In the genomic region with DNA sequence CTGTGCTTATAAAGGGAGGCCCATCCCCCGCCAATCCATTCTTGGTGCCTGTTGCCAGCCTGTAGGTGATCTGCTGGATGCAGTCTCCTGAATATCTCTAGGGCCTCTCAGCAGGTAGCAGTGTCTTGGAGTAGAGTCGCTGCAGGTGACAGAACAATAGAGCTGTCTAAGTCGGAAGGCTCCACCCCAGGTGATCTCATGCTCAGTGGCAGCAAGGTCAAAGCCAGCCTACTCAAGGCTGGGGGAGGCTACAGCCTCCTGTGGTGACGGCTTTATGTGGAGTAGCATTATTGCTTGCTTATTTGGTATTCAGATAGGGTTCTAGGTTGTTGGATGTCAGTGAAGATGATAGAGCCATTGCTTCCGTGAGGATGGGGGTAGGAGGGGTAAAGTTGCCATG, we compare ENCODE assay signal across 30 mouse cellular contexts.
A peak's percentile ranks its signal among the peaks of the same experiment; 100 is the strongest.
DNase-seq lines count a peak whose midpoint lies in the region; ATAC-seq and TF ChIP-seq lines count a peak whose summit lies in the region.
"Had no signal": no experiment of that assay in that cellular context is flagged by ENCODE, and none has a peak within 500 bp of the region (broad histone marks: within the 10 kb centered on the region; RNA-seq: fewer than 3 reads in every experiment).

No protein-coding gene starts in this region.

- H3K27ac ChIP-seq in CH12.LX (ENCODE audit: insufficient read depth, low read depth): peak overlapping the region; percentile 37
- no peak overlapping the region for H3K27ac ChIP-seq in forebrain, embryonic 13.5 days
- H3K27ac ChIP-seq: embryonic facial prominence, embryonic 10.5 days; embryonic facial prominence, embryonic 13.5 days; forebrain, embryonic 12.5 days; heart, embryonic 15.5 days; hindbrain, embryonic 10.5 days; hindbrain, embryonic 13.5 days had no signal

- H3K4me2 ChIP-seq in CH12.LX (ENCODE audit: insufficient read depth, low read depth, poor library complexity, severe bottlenecking): no peak overlapping the region
- H3K4me2 ChIP-seq in forebrain, embryonic 13.5 days: no peak overlapping the region
- H3K4me2 ChIP-seq: embryonic facial prominence, embryonic 13.5 days; forebrain, embryonic 12.5 days; heart, embryonic 12.5 days; heart, embryonic 15.5 days; hindbrain, embryonic 13.5 days had no signal

- H3K36me3 ChIP-seq in CH12.LX (replicated peaks in 1 of 2; ENCODE audit: control insufficient read depth in 1 of 2, insufficient read depth in 1 of 2, low read length in 1 of 2): peaks cover 57 to 88% of the 10 kb centered on the region in 2 experiments
- no peaks in the 10 kb centered on the region for H3K36me3 ChIP-seq in forebrain, embryonic 13.5 days (ENCODE audit: poor library complexity, severe bottlenecking)
- H3K36me3 ChIP-seq: embryonic facial prominence, embryonic 10.5 days; embryonic facial prominence, embryonic 13.5 days; forebrain, embryonic 12.5 days; heart, embryonic 15.5 days; hindbrain, embryonic 10.5 days; hindbrain, embryonic 13.5 days had no signal

- no peak overlapping the region for H3K9ac ChIP-seq in CH12.LX (ENCODE audit: insufficient read depth, low read depth)
- no peak overlapping the region for H3K9ac ChIP-seq in forebrain, embryonic 13.5 days
- H3K9ac ChIP-seq: embryonic facial prominence, embryonic 13.5 days; forebrain, embryonic 12.5 days; heart, embryonic 12.5 days; heart, embryonic 15.5 days; hindbrain, embryonic 13.5 days had no signal

- peaks cover 61% of the 10 kb centered on the region for H3K79me2 ChIP-seq in CH12.LX (replicated peaks; ENCODE audit: control insufficient read depth, extremely low read depth, insufficient read depth, poor library complexity, severe bottlenecking)

- TF ChIP-seq RAD21 in CH12.LX (IDR thresholded peaks at IDR 0.05; ENCODE audit: low read depth, low read length): no peak

- peaks cover 19 to 40% of the 10 kb centered on the region in 2 experiments for H3K4me1 ChIP-seq in CH12.LX (ENCODE audit: control insufficient read depth in 1 of 2, insufficient read depth in 2 of 2)
- H3K4me1 ChIP-seq in forebrain, embryonic 13.5 days: no peaks in the 10 kb centered on the region
- H3K4me1 ChIP-seq: embryonic facial prominence, embryonic 13.5 days; forebrain, embryonic 12.5 days; hindbrain, embryonic 13.5 days had no signal

- 75% methylated on average over 5 of the region's 5 CpGs for WGBS in forebrain, embryonic 13.5 days

- H3K4me3 ChIP-seq in CH12.LX (replicated peaks in 1 of 3; ENCODE audit: low read depth in 2 of 3, low read length in 2 of 3, poor library complexity in 1 of 3): peak overlapping the region in 1 of 3 experiments; percentile 4
- H3K4me3 ChIP-seq in forebrain, embryonic 13.5 days: no peak overlapping the region
- H3K4me3 ChIP-seq: embryonic facial prominence, embryonic 10.5 days; embryonic facial prominence, embryonic 13.5 days; erythroblast, embryonic 14.5 days; forebrain, embryonic 12.5 days; heart, embryonic 12.5 days; heart, embryonic 15.5 days; hindbrain, embryonic 10.5 days; hindbrain, embryonic 13.5 days had no signal

- dilution Hi-C loops in CH12.LX (cut with MboI; ENCODE audit: extremely low pct_ligation_motif_present, extremely low pct_unique_long_range_greater_than_20kb, low sequenced_read_pairs): no loop called here

- H3K9me3 ChIP-seq in CH12.LX (replicated peaks; ENCODE audit: low read length): no peaks in the 10 kb centered on the region
- no peaks in the 10 kb centered on the region for H3K9me3 ChIP-seq in forebrain, embryonic 13.5 days (replicated peaks)
- H3K9me3 ChIP-seq: embryonic facial prominence, embryonic 10.5 days; embryonic facial prominence, embryonic 13.5 days; forebrain, embryonic 12.5 days; heart, embryonic 12.5 days; heart, embryonic 15.5 days; hindbrain, embryonic 10.5 days; hindbrain, embryonic 13.5 days had no signal

- peak; percentile 83 for DNase-seq in heart, adult 11 months
- no peak for DNase-seq in heart, adult 8-10 months (ENCODE audit: low spot score)
- no peak for DNase-seq in CH12.LX (ENCODE audit: extremely low read depth)
- peak; percentile 95 for DNase-seq in ES-CJ7 (ENCODE audit: low read depth, low spot score)
- DNase-seq in WW6 (ENCODE audit: low read depth, low spot score): peak; percentile 70
- DNase-seq in retina, embryonic 14.5 days (ENCODE audit: low spot score): no peak
- DNase-seq in urinary bladder, postnatal 10 days (ENCODE audit: low spot score): no peak
- DNase-seq: adrenal gland, adult 8-10 months; adrenal gland, postnatal 25 days; cerebellum, adult 11-12 months; cerebellum, adult 8-10 months; cerebellum, postnatal 10 days; cerebellum, postnatal 36 days; embryo, embryonic 11 days; gastrocnemius, postnatal 10 days; gastrocnemius, postnatal 36 days; heart, postnatal 10 days; heart, postnatal 36 days had no signal

- TF ChIP-seq EP300 in CH12.LX (IDR thresholded peaks at IDR 0.05; ENCODE audit: low read length): no peak

- in situ Hi-C loops in CH12.LX (cut with MboI; ENCODE audit: low pct_ligation_motif_present, low pct_unique_long_range_greater_than_20kb, low sequenced_read_pairs): loop anchor here (5.0 to 25.0 kb wide), 2 partner anchors 136 to 476 kb away; no protein-coding TSS in a partner anchor

- no peak for ATAC-seq in forebrain, embryonic 13.5 days
- ATAC-seq: forebrain, embryonic 16.5 days; hindbrain, embryonic 16.5 days; intestine, embryonic 16.5 days had no signal

- TF ChIP-seq POLR2A in CH12.LX (IDR thresholded peaks at IDR 0.05; ENCODE audit: low read depth, low read length): no peak

- no peaks in the 10 kb centered on the region for H3K27me3 ChIP-seq in CH12.LX (replicated peaks)
- no peaks in the 10 kb centered on the region for H3K27me3 ChIP-seq in forebrain, embryonic 13.5 days
- H3K27me3 ChIP-seq: embryonic facial prominence, embryonic 13.5 days; forebrain, embryonic 12.5 days; heart, embryonic 12.5 days; heart, embryonic 15.5 days; hindbrain, embryonic 13.5 days had no signal

- no peak for TF ChIP-seq CTCF in CH12.LX (conservative IDR thresholded peaks at IDR 0.05 in 1 of 2, IDR thresholded peaks at IDR 0.05 in 1 of 2; ENCODE audit: low read depth in 2 of 2, low read length in 2 of 2)

TF ChIP-seq in CH12.LX, 34 proteins besides CTCF, POLR2A, EP300 and RAD21:
- TF ChIP-seq CHD2 (IDR thresholded peaks at IDR 0.05; ENCODE audit: low read length) (no peak), SIN3A (IDR thresholded peaks at IDR 0.05; ENCODE audit: low read length) (no peak)

Comparison
In these comparisons a context has a peak if more than half of its experiments do, and no peak if none do; other contexts are left out.
1. DNase-seq: peak in heart, adult 11 months (single experiment), ES-CJ7 (single experiment) and WW6 (single experiment); none in heart, adult 8-10 months (single experiment), CH12.LX (single experiment), retina, embryonic 14.5 days (single experiment) and urinary bladder, postnatal 10 days (single experiment).